Mouse (Mus musculus) cerebellum, adult 2 months (tissue): ENCODE measurements at regions not wholly inside any gene's neighbourhood (a gene's known extent, or its start where the extent isn't known, plus 50 kb on each side); places are given as distances from the start of the nearest gene placed in this dataset.

Experiments used
- CTCF ChIP-seq: fragments of 200-500 bp; IDR thresholded peaks from 2 replicates; pipeline ENCODE4 v1.5.1; 2011; ENCODE audit warnings: low read depth, mild to moderate bottlenecking, control low read depth, low read length, moderate library complexity, borderline replicate concordance; ENCODE audit not compliant: insufficient read depth
- POLR2A ChIP-seq: fragments of 200-500 bp; IDR thresholded peaks from 2 replicates; pipeline ENCODE4 v1.6.1; 2011; ENCODE audit warnings: low read length, control low read depth, borderline replicate concordance; ENCODE audit not compliant: insufficient read depth

- TF ChIP-seq CTCF = no peak
- TF ChIP-seq POLR2A = no peak
Measured at GRCm38 (mm10) chr17:62529911-62530310, 351.2 kb downstream of the Efna5 start.
